ENCODE assay signal across 24 mouse cellular contexts in the genomic region with DNA sequence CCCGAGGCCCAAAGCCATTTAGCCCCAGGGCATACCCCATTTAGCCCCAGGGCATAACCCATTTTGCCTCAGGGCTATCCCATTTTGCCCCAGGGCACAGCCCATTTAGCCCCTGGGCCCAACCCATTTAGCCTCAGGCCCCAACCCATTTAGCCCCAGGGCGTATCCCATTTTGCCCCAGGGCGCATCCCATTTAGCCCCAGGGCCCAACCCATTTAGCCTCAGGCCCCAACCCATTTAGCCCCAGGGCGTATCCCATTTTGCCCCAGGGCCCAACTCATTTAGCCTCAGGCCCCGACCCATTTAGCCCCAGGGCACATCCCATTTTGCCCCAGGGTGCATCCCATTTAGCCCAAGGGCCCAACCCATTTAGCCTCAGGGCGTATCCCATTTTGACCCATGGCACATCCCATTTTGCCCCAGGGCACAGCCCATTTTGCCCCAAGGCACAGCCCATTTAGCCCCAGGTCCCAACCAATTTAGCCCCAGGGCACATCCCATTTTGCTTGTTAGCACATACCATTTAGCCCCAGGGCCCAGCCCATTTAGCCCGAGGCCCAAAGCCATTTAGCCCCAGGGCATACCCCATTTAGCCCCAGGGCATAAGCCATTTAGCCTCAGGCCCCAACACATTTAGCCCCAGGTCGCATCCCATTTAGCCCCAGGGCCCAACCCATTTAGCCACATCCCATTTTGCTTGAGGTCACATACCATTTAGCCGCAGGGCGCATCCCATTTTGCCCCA. TPM values are rescaled to one million over a fixed set of nuclear protein-coding genes. Genes with fewer than 3 reads are reported as not detected.
DNase-seq lines count a peak whose midpoint lies in the region; ATAC-seq and TF ChIP-seq lines count a peak whose summit lies in the region.
"Not testable (repeated sequence)": the region's sequence is repeated elsewhere in the genome, so short reads cannot be mapped to it uniquely, and the experiment has no call there.
"Had no signal": no experiment of that assay in that cellular context is flagged by ENCODE, and none has a peak within 500 bp of the region (broad histone marks: within the 10 kb centered on the region; RNA-seq: fewer than 3 reads in every experiment).

No protein-coding gene starts in this region.

- not testable (repeated sequence) for H3K36me3 ChIP-seq in forebrain, embryonic 11.5 days (ENCODE audit: control insufficient read depth, insufficient read depth, low read length); liver, postnatal 0 days (replicated peaks; ENCODE audit: insufficient read depth, low read length)

- H3K27me3 ChIP-seq in forebrain, embryonic 11.5 days (ENCODE audit: control insufficient read depth, insufficient read depth, low read length); liver, postnatal 0 days (ENCODE audit: insufficient read depth, low read length): not testable (repeated sequence)

- not testable (repeated sequence) for H3K4me3 ChIP-seq in forebrain, embryonic 11.5 days (ENCODE audit: low read depth, low read length); liver, postnatal 0 days (ENCODE audit: low read depth, low read length)

- not testable (repeated sequence) for TF ChIP-seq EP300 in liver, postnatal 0 days (IDR thresholded peaks at IDR 0.05; ENCODE audit: low read depth)

- not testable (repeated sequence) for H3K27ac ChIP-seq in forebrain, embryonic 11.5 days (ENCODE audit: low read depth, low read length); liver, postnatal 0 days (ENCODE audit: low read depth)

- DNase-seq in adrenal gland, postnatal 4 days (ENCODE audit: low spot score in 2 of 2): peak; percentile 37 to 57
- peak; percentile 43 for DNase-seq in forebrain, embryonic 11.5 days (ENCODE audit: low spot score)
- peak; percentile 87 for DNase-seq in heart, adult 11 months
- peak; percentile 12 for DNase-seq in kidney, postnatal 14 days
- DNase-seq in liver, postnatal 0 days: peak; percentile 12
- peak; percentile 53 for DNase-seq in right cerebral cortex, postnatal 14 days
- DNase-seq in thymus, postnatal 10 days (ENCODE audit: low spot score in 2 of 2): peak; percentile 9 to 35

- H3K4me2 ChIP-seq in forebrain, embryonic 11.5 days (ENCODE audit: low read depth, low read length, severe bottlenecking); liver, postnatal 0 days (ENCODE audit: low read depth, low read length): not testable (repeated sequence)

- not testable (repeated sequence) for ATAC-seq in forebrain, embryonic 11.5 days (replicated peaks; ENCODE audit: low FRiP score); liver, postnatal 0 days

- peaks cover 43% of the 10 kb centered on the region for H3K9me3 ChIP-seq in forebrain, embryonic 11.5 days (ENCODE audit: control insufficient read depth, low read length)
- not testable (repeated sequence) for H3K9me3 ChIP-seq in liver, postnatal 0 days (ENCODE audit: low read length)

- not testable (repeated sequence) for TF ChIP-seq CTCF in liver, postnatal 0 days (IDR thresholded peaks at IDR 0.05; ENCODE audit: low read depth)

- not testable (repeated sequence) for H3K9ac ChIP-seq in forebrain, embryonic 11.5 days (ENCODE audit: low read length); liver, postnatal 0 days (replicated peaks)

- H3K4me1 ChIP-seq in forebrain, embryonic 11.5 days (replicated peaks; ENCODE audit: control insufficient read depth, insufficient read depth, low read length); liver, postnatal 0 days (ENCODE audit: insufficient read depth): not testable (repeated sequence)

- WGBS in forebrain, embryonic 11.5 days: 87% methylated on average over 10 of the region's 10 CpGs
- 84% methylated on average over 10 of the region's 10 CpGs for WGBS in liver, postnatal 0 days (ENCODE audit: insufficient replicate concordance)

RNA-seq across cellular contexts. Expression of a gene that starts 8.2 kb away (rescaled TPM):
- 1 to 10 TPM; 1.3 to 2.5 TPM for total RNA-seq in adrenal gland, postnatal 4 days (2021)
- not detected in 2 replicates for polyA plus RNA-seq in forebrain, embryonic 11.5 days (2014; fragmentation: Nextera tagmentation; extraction: Ambion mirVana)
- not detected in 2 replicates for polyA plus RNA-seq in liver, postnatal 0 days (2015; fragmentation: Nextera tagmentation; extraction: Ambion mirVana)
- total RNA-seq: CH12.LX; gastrocnemius, adult 8-10 months; heart, adult 8-10 months; heart, postnatal 36 days had no signal
- polyA plus RNA-seq: brain, embryonic 14.5 days; cortical plate, adult 2 months; embryonic facial prominence, embryonic 13.5 days; forebrain, embryonic 14.5 days; gonadal fat pad, adult 2 months; heart, embryonic 13.5 days; heart, postnatal 0 days; hindbrain, embryonic 12.5 days; hindbrain, embryonic 16.5 days; inflammation-experienced regulatory T-cells, adult 6 months; Patski had no signal

RNA-seq across cellular contexts. Expression of a gene that starts 9.8 kb away (rescaled TPM):
- not detected for total RNA-seq in adrenal gland, postnatal 4 days (2021)
- polyA plus RNA-seq in forebrain, embryonic 11.5 days (2014; fragmentation: Nextera tagmentation; extraction: Ambion mirVana): not detected in 2 replicates
- not detected in 2 replicates for polyA plus RNA-seq in liver, postnatal 0 days (2015; fragmentation: Nextera tagmentation; extraction: Ambion mirVana)
- total RNA-seq: adrenal gland, adult 2 months; adrenal gland, postnatal 36 days; CH12.LX; gastrocnemius, adult 8-10 months; heart, adult 8-10 months; heart, postnatal 36 days had no signal
- polyA plus RNA-seq: brain, embryonic 14.5 days; cortical plate, adult 2 months; embryonic facial prominence, embryonic 13.5 days; forebrain, embryonic 14.5 days; gonadal fat pad, adult 2 months; heart, embryonic 13.5 days; heart, postnatal 0 days; hindbrain, embryonic 12.5 days; hindbrain, embryonic 16.5 days; inflammation-experienced regulatory T-cells, adult 6 months; Patski had no signal

Comparison
In these comparisons a context has a peak if more than half of its experiments do, and no peak if none do; other contexts are left out.
1. DNase-seq: peak in every context shown above with its lines; median percentile 87 in heart, adult 11 months; 53 in right cerebral cortex, postnatal 14 days; 47 in adrenal gland, postnatal 4 days; 43 in forebrain, embryonic 11.5 days; 22 in thymus, postnatal 10 days; 12 in kidney, postnatal 14 days; 12 in liver, postnatal 0 days.